8 mouse cellular contexts compared by ENCODE assay signal in genomic region chr13:73772655-73773054, GRCm38 (mm10). TPM values are rescaled to one million over a fixed set of nuclear protein-coding genes. Genes with fewer than 3 reads are reported as not detected.
DNase-seq lines count a peak whose midpoint lies in the region; ATAC-seq and TF ChIP-seq lines count a peak whose summit lies in the region.

No protein-coding gene starts in this region.

- H3K4me1 ChIP-seq in forebrain, embryonic 12.5 days: peaks cover 34% of the 10 kb centered on the region
- H3K4me1 ChIP-seq in forebrain, embryonic 16.5 days (replicated peaks; ENCODE audit: control insufficient read depth, insufficient read depth, low read length): peaks cover 8% of the 10 kb centered on the region; the same call in 1 of the 2 replicates
- peaks cover 67% of the 10 kb centered on the region for H3K4me1 ChIP-seq in liver, adult 2 months (ENCODE audit: control insufficient read depth, insufficient read depth, low read length)
- H3K4me1 ChIP-seq in lung, embryonic 15.5 days: peaks cover 38% of the 10 kb centered on the region

- peaks cover 13% of the 10 kb centered on the region for H3K36me3 ChIP-seq in forebrain, embryonic 12.5 days (replicated peaks)
- no peaks in the 10 kb centered on the region for H3K36me3 ChIP-seq in forebrain, embryonic 16.5 days (ENCODE audit: control insufficient read depth, insufficient read depth)
- no peaks in the 10 kb centered on the region for H3K36me3 ChIP-seq in liver, adult 2 months (ENCODE audit: control insufficient read depth, insufficient read depth, low read length)
- no peaks in the 10 kb centered on the region for H3K36me3 ChIP-seq in lung, embryonic 15.5 days

- H3K27ac ChIP-seq in forebrain, embryonic 12.5 days: 0 out of 2 replicates have a peak overlapping the region, but pooled peaks have one; percentile 16
- no peak overlapping the region for H3K27ac ChIP-seq in forebrain, embryonic 16.5 days (ENCODE audit: low read length)
- H3K27ac ChIP-seq in liver, adult 2 months (replicated peaks; ENCODE audit: insufficient read depth, low read depth, low read length): peak overlapping the region; percentile 87
- H3K27ac ChIP-seq in lung, embryonic 15.5 days: peak overlapping the region; percentile 71

- no peak overlapping the region for H3K4me2 ChIP-seq in forebrain, embryonic 12.5 days
- no peak overlapping the region for H3K4me2 ChIP-seq in forebrain, embryonic 16.5 days (ENCODE audit: low read length)
- H3K4me2 ChIP-seq in lung, embryonic 15.5 days: no peak overlapping the region

- peak; percentile 43; the same call in 1 of the 2 replicates for TF ChIP-seq CTCF in liver, adult 2 months (IDR thresholded peaks at IDR 0.05; ENCODE audit: low read depth, low read length)

- peak; percentile 25 for DNase-seq in liver, adult 2 months (ENCODE audit: extremely low read depth, low read depth, low spot score)
- no peak for DNase-seq in liver
- DNase-seq in thymus, postnatal 25 days: peak; percentile 81
- no peak for DNase-seq in layer of hippocampus, postnatal 36 days
- no peak for DNase-seq in right cerebral cortex, adult 18-20 months

- H3K79me2 ChIP-seq in liver, adult 2 months (ENCODE audit: control insufficient read depth, insufficient read depth, low read length): peaks cover 52% of the 10 kb centered on the region

- no peak overlapping the region for H3K9ac ChIP-seq in forebrain, embryonic 12.5 days
- no peak overlapping the region for H3K9ac ChIP-seq in forebrain, embryonic 16.5 days (replicated peaks; ENCODE audit: low read depth, low read length)
- peak overlapping the region; percentile 9 for H3K9ac ChIP-seq in liver, adult 2 months (ENCODE audit: low read depth, low read length)
- no peak overlapping the region for H3K9ac ChIP-seq in lung, embryonic 15.5 days

- no peak for ATAC-seq in forebrain, embryonic 12.5 days (ENCODE audit: low FRiP score)
- ATAC-seq in forebrain, embryonic 16.5 days: no peak
- ATAC-seq in lung, embryonic 15.5 days (ENCODE audit: borderline replicate concordance, extremely low read depth, low FRiP score, low TSS enrichment): peak; percentile 61

- no peak overlapping the region for H3K4me3 ChIP-seq in forebrain, embryonic 12.5 days (replicated peaks)
- no peak overlapping the region for H3K4me3 ChIP-seq in forebrain, embryonic 16.5 days (replicated peaks; ENCODE audit: low read length)
- H3K4me3 ChIP-seq in liver, adult 2 months (ENCODE audit: insufficient read depth, low read depth, low read length): no peak overlapping the region
- no peak overlapping the region for H3K4me3 ChIP-seq in lung, embryonic 15.5 days

- no peaks in the 10 kb centered on the region for H3K27me3 ChIP-seq in forebrain, embryonic 12.5 days
- no peaks in the 10 kb centered on the region for H3K27me3 ChIP-seq in forebrain, embryonic 16.5 days (replicated peaks; ENCODE audit: control insufficient read depth, insufficient read depth, low read length)
- H3K27me3 ChIP-seq in liver, adult 2 months (ENCODE audit: control insufficient read depth, insufficient read depth, low read length): no peaks in the 10 kb centered on the region
- H3K27me3 ChIP-seq in lung, embryonic 15.5 days: no peaks in the 10 kb centered on the region

- no peak for TF ChIP-seq POLR2A in liver, adult 2 months (IDR thresholded peaks at IDR 0.05; ENCODE audit: extremely low read depth, insufficient read depth, low read length)

- 52% methylated on average over 2 of the region's 2 CpGs for WGBS in forebrain, embryonic 12.5 days
- 51% methylated on average over 2 of the region's 2 CpGs for WGBS in forebrain, embryonic 16.5 days
- 23% methylated on average over 2 of the region's 2 CpGs for WGBS in liver, adult 2 months
- WGBS in lung, embryonic 15.5 days: 32% methylated on average over 2 of the region's 2 CpGs

- no peaks in the 10 kb centered on the region for H3K9me3 ChIP-seq in forebrain, embryonic 12.5 days
- no peaks in the 10 kb centered on the region for H3K9me3 ChIP-seq in forebrain, embryonic 16.5 days (ENCODE audit: control insufficient read depth, low read length)
- H3K9me3 ChIP-seq in lung, embryonic 15.5 days: no peaks in the 10 kb centered on the region

RNA-seq across cellular contexts. Expression of gene Slc12a7, which starts 39.8 kb away (rescaled TPM):
- 40.6 and 48.9 TPM in 2 replicates for polyA plus RNA-seq in forebrain, embryonic 12.5 days (2016; fragmentation: Nextera tagmentation; extraction: Ambion mirVana)
- polyA plus RNA-seq in forebrain, embryonic 16.5 days (2015; fragmentation: Nextera tagmentation; extraction: Ambion mirVana): 13.5 and 14.9 TPM in 2 replicates
- 38.0 and 48.6 TPM in 2 replicates for total RNA-seq in liver, adult 2 months (2014; rRNA removed)
- polyA plus RNA-seq in liver, adult 2 months (2012; rRNA removed): 69.9 and 91.0 TPM in 2 replicates
- 15.7 and 16.7 TPM in 2 replicates for polyA plus RNA-seq in lung, embryonic 15.5 days (2015; fragmentation: Nextera tagmentation; extraction: Ambion mirVana)
- total RNA-seq in layer of hippocampus, postnatal 36 days (2021): 1 to 10 TPM; 4.4 to 5.3 TPM

Comparison
In these comparisons a context has a peak if more than half of its experiments do, and no peak if none do; other contexts are left out.
1. DNase-seq: peak in liver, adult 2 months (single experiment) and thymus, postnatal 25 days (single experiment); none in liver (single experiment), layer of hippocampus, postnatal 36 days (0 of 2) and right cerebral cortex, adult 18-20 months (single experiment).